Mouse (Mus musculus) hindbrain, postnatal 0 days (tissue): ENCODE results near the gene Lpcat3. TPM values are rescaled to one million over a fixed set of nuclear protein-coding genes. Genes with fewer than 3 reads are reported as not detected.

ENCODE experiments used
- ATAC-seq: fragments of 200-750 bp; cut with Nextera tagmentation; 2 replicates; pipeline ENCODE4 v1.8.0; 2017; ENCODE audit warnings: mild to moderate bottlenecking, moderate TSS enrichment, moderate library complexity
- DNase-seq: peaks from one replicate; pipeline ENCODE4 v3.0.0-alpha.2; 2015; ENCODE audit warnings: low spot score
- H3K27ac ChIP-seq: fragments of 300-500 bp; sonication (generic); 2 replicates; pipeline ENCODE4 v1.5.1; 2014; ENCODE audit warnings: mild to moderate bottlenecking
- H3K27me3 ChIP-seq: fragments of 300-500 bp; sonication (generic); 2 replicates; pipeline ENCODE4 v1.6.1; 2014; ENCODE audit warnings: low read length, mixed read lengths; ENCODE audit not compliant: insufficient read depth
- H3K36me3 ChIP-seq: fragments of 300-500 bp; sonication (generic); 2 replicates; pipeline ENCODE4 v1.6.1; 2014; ENCODE audit warnings: low read length, mixed read lengths; ENCODE audit not compliant: insufficient read depth
- H3K4me1 ChIP-seq: fragments of 300-500 bp; sonication (generic); 2 replicates; pipeline ENCODE4 v1.6.1; 2014; ENCODE audit warnings: antibody characterized with exemption, low read length, mixed read lengths; ENCODE audit not compliant: insufficient read depth
- H3K4me2 ChIP-seq: fragments of 300-500 bp; sonication (generic); 2 replicates; pipeline ENCODE4 v1.6.1; 2014; ENCODE audit warnings: low read depth, mild to moderate bottlenecking, low read length, moderate library complexity, mixed read lengths
- H3K4me3 ChIP-seq: fragments of 300-500 bp; sonication (generic); 2 replicates; pipeline ENCODE4 v1.5.1; 2014; ENCODE audit warnings: low read length
- H3K9ac ChIP-seq: fragments of 300-500 bp; sonication (generic); replicated peaks from 2 replicates; pipeline ENCODE4 v1.6.1; 2014; ENCODE audit warnings: mild to moderate bottlenecking, low read length, moderate library complexity, mixed read lengths
- H3K9me3 ChIP-seq: fragments of 300-500 bp; sonication (generic); 2 replicates; pipeline ENCODE4 v1.6.1; 2016; ENCODE audit warnings: low read length, mixed read lengths
- CTCF ChIP-seq: IDR thresholded peaks from 2 replicates; pipeline ENCODE4 v1.5.1; 2016; ENCODE audit warnings: antibody characterized with exemption, control low read depth, low read depth
- WGBS: fragments of 180-500 bp; shearing (Covaris S2); extraction: QIAGEN DNeasy Blood & Tissue Kit; methylation state at CpG from one replicate; pipeline ENCODE4 v1.1.7; 2014; 5-methylcytosine and 5-hydroxymethylcytosine counted together
- polyA plus RNA-seq: library from polyadenylated mRNA; unstranded; fragments of >200 nt; fragmentation: Nextera tagmentation; extraction: Ambion mirVana; gene quantifications from 2 replicates; pipeline ENCODE4 v1.2.1, GENCODE M21; 2015
- total RNA-seq: library from RNA; depleted of rRNA; stranded (reverse); fragments of >200 nt; gene quantifications from 2 replicates; pipeline ENCODE4 v1.2.3, GENCODE M21; 2014

Lpcat3 gene
- total and polyA plus RNA-seq, 2 experiments from 2014 or later = 48.5 to 49.5 TPM

- no peaks in the 10 kb centered on the region for H3K9me3 ChIP-seq
- H3K4me3 ChIP-seq = no peak overlapping the region
- H3K27ac ChIP-seq = no peak overlapping the region
- DNase-seq (no peak), ATAC-seq (no peak)
- no peak overlapping the region for H3K9ac ChIP-seq
- H3K27me3 ChIP-seq = no peaks in the 10 kb centered on the region
- H3K4me2 ChIP-seq = no peak overlapping the region
- no peaks in the 10 kb centered on the region for H3K4me1 ChIP-seq
- no peaks in the 10 kb centered on the region for H3K36me3 ChIP-seq
- WGBS = 87% methylated on average over 3 of the region's 4 CpGs
- TF ChIP-seq CTCF = peak; percentile 34
These were observed 22.8 kb upstream of the Lpcat3 start for GRCm38 (mm10) chr6:124640041-124640440.

GRCm38 (mm10) chr6:124640997-124641396, 21.8 kb upstream of the Lpcat3 start:
- no peak for ATAC-seq
- no peak overlapping the region for H3K4me3 ChIP-seq
- DNase-seq = peak; percentile 25
- H3K9ac ChIP-seq = no peak overlapping the region
- WGBS = 40% methylated on average over 8 of the region's 8 CpGs
- H3K27ac ChIP-seq = no peak overlapping the region
- no peak overlapping the region for H3K4me2 ChIP-seq
- no peaks in the 10 kb centered on the region for H3K9me3 ChIP-seq
- H3K4me1 ChIP-seq = no peaks in the 10 kb centered on the region
- no peaks in the 10 kb centered on the region for H3K27me3 ChIP-seq
- peak; percentile 72 for TF ChIP-seq CTCF
- no peaks in the 10 kb centered on the region for H3K36me3 ChIP-seq

DNA sequence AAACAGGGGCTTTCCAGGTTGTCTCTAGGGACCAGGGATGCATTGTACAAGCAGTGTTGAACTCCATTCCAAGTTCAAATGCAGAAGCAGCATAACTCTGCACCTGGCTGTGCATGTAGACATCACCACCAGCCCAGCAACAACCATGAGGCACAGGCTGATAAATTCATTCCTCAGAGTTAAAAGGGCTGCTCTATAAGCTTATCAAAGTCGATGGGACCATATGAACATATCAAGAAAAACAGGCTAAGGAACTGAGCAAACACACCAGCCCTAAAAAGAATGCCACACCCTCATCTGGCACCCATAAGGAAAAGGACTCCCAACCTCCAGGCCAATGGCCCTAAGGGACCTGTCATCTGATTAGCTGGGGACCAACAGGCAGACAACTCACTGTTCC, 16.4 kb upstream of the Lpcat3 start:
- 69% methylated on average over 1 of the region's 1 CpGs for WGBS
- no peak for ATAC-seq
- no peak for DNase-seq

DNA sequence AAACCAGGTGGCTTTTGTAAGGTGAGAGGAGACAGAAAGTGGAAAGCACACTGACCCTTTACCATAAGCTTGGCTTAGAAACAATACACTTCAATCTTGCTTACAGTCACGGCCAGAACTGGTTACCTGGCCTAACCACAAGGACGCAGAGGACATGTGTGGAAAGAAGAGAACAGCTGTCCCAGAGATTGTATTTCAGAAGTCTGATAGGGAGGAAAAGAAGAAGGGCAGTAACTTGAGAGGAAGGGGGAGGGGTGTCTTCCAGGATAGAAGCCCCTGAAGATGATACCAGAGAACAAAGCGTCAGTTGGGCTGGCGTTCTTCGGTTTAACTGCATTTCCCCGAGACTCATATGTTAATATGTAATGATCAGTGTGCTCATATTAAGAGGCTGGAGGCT, 6.9 kb upstream of the Lpcat3 start:
- Histone ChIP-seq H3K9ac (no peak overlapping the region), H3K27ac (no peak overlapping the region), H3K9me3 (no peaks in the 10 kb centered on the region), H3K4me2 (no peak overlapping the region), H3K27me3 (no peaks in the 10 kb centered on the region), H3K4me1 (no peaks in the 10 kb centered on the region), H3K36me3 (no peaks in the 10 kb centered on the region), H3K4me3 (no peak overlapping the region)
- WGBS = 75% methylated on average over 6 of the region's 6 CpGs
- TF ChIP-seq CTCF = no peak
- ATAC-seq (no peak), DNase-seq (no peak)

More for the DNA sequence above, 16.4 kb upstream of the Lpcat3 start:
- no peak for TF ChIP-seq CTCF
- H3K4me3 ChIP-seq = no peak overlapping the region
- H3K9ac ChIP-seq = no peak overlapping the region
- H3K36me3 ChIP-seq = no peaks in the 10 kb centered on the region
- no peaks in the 10 kb centered on the region for H3K9me3 ChIP-seq
- H3K4me1 ChIP-seq = no peaks in the 10 kb centered on the region
- no peaks in the 10 kb centered on the region for H3K27me3 ChIP-seq
- no peak overlapping the region for H3K4me2 ChIP-seq
- H3K27ac ChIP-seq = no peak overlapping the region

DNA sequence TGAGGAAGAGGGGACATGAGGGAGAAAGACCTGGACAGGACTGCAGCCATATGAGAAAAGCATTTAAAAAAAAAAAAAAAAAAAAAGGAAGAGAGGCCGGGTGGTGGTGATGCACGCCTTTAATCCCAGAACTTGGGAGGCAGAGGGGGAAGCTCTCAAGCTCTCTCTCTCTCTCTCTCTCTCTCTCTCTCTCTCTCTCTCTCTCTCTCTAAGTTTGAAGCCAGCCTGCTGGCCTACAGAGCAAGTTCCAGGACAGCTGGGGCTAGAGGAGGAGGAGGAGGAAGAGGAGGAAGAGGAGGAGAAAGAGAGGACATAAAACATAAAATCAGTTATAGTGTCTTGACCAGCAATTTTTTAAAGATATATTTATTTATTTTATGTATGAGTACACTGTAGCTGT, 4.8 kb upstream of the Lpcat3 start:
- Histone ChIP-seq H3K27ac (no peak overlapping the region), H3K9ac (no peak overlapping the region), H3K4me2 (no peak overlapping the region), H3K27me3 (no peaks in the 10 kb centered on the region), H3K4me1 (no peaks in the 10 kb centered on the region), H3K36me3 (no peaks in the 10 kb centered on the region), H3K4me3 (no peak overlapping the region), H3K9me3 (no peaks in the 10 kb centered on the region)
- no peak for ATAC-seq
- DNase-seq = no peak
- 62% methylated on average over 2 of the region's 2 CpGs for WGBS
- no peak for TF ChIP-seq CTCF

- 93% methylated on average over 4 of the region's 4 CpGs for WGBS
- no peak overlapping the region for H3K27ac ChIP-seq
- ATAC-seq = no peak
- DNase-seq = no peak
- no peak overlapping the region for H3K4me2 ChIP-seq
- 0 out of 2 replicates have a peak, but pooled peaks cover 4% of the 10 kb centered on the region for H3K4me1 ChIP-seq
- no peaks in the 10 kb centered on the region for H3K36me3 ChIP-seq
- no peak for TF ChIP-seq CTCF
- no peaks in the 10 kb centered on the region for H3K9me3 ChIP-seq
- no peaks in the 10 kb centered on the region for H3K27me3 ChIP-seq
- no peak overlapping the region for H3K4me3 ChIP-seq
- H3K9ac ChIP-seq = no peak overlapping the region
These were observed 1.5 kb upstream of the Lpcat3 start for GRCm38 (mm10) chr6:124661156-124661806.

DNA sequence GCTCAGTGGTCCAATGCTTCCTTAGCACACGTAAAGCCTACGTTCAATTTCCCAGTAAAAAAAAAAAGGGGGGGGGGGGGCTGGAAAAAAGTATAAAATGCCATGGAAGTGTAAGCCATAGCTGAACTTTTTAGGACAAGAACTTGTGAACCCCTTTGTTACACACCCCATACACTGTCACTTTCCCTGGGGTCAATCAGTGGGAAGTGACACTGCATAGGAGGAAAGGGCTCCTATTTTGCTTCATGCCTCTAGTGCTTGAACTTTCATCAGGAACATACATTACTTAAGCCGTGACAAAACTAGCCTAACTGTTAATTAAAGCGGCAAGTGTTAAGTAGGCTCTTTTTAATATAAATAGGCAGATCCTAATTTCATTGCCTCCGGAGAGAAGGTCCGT, 832 bp upstream of the Lpcat3 start:
- Histone ChIP-seq H3K9ac (peak overlapping the region; percentile 61), H3K4me2 (peak overlapping the region; percentile 65), H3K9me3 (no peaks in the 10 kb centered on the region), H3K27me3 (no peaks in the 10 kb centered on the region), H3K36me3 (no peaks in the 10 kb centered on the region), H3K27ac (peak overlapping the region; percentile 85), H3K4me3 (peak overlapping the region; percentile 58), H3K4me1 (0 out of 2 replicates have a peak, but pooled peaks cover 4% of the 10 kb centered on the region)
- ATAC-seq = no peak
- 23% methylated on average over 6 of the region's 6 CpGs for WGBS
- TF ChIP-seq CTCF = no peak
- no peak for DNase-seq
